Mouse (Mus musculus) gastrocnemius, postnatal 10 days (tissue): ENCODE measurements at regions not wholly inside any gene's neighbourhood (a gene's known extent, or its start where the extent isn't known, plus 50 kb on each side); places are given as distances from the start of the nearest gene placed in this dataset.

Source experiments
- DNase-seq: peaks from one replicate; pipeline ENCODE4 v3.0.0; 2021; ENCODE audit warnings: mixed read lengths

DNA sequence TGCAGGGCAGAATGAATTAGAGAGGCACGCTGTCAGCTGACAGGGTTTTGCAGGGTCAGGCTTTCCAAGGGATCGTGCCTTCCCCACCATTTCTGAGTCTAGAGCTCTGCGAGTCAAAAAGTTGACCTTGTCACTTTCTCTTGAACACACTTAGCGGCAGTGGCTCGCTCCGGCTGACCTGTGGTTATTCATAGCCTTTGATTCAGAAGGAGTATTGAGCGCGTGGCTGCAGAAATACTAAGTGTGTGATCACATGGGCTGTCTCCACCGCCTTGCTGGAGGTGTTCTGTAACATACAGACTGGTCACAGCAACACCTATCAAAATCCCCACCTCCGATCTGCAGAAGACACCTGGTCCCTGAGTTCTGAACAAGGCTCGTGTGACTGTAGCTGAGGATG, 252.9 kb downstream of the Uaca start:
- no peak for DNase-seq

DNA sequence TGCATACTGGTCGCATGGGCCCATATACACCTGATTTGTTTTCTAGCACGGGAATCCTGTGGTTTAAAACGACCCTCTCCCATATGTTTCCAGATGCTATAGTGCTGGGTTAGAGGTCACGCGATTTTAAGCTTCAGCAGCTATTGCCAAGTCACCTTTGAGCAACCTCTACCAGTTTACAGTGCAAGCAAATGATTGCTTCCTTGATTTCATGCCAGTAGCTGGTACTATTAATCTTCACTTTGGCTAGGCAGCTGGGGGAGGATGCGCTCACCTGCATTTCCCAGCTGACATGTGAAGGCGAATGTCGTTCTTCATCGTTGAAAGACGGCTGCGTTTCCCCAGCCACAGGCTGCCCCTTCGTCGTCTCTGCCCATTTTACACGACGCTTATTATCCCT, 254.2 kb downstream of the Uaca start:
- DNase-seq = no peak

DNA sequence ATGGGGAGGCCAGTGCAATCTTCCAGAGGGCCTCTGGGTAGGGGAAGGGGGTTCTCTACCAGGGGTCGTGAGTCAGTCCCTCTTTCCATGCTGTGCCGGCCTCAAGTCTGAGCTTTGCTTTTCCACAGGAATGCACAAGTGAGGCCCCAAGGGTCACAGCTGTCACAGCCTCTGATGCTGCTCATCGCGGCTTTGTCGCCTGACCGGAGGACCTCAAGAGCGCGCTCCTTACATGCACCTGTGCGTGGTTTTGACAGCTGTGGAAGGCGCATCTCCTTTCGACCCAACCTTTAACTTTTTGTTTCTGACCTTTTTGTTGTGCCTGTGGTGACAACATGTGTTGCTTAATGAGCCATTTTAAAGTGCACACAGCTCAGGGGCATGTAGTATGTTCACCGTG, 258.3 kb downstream of the Uaca start:
- DNase-seq = no peak

DNA sequence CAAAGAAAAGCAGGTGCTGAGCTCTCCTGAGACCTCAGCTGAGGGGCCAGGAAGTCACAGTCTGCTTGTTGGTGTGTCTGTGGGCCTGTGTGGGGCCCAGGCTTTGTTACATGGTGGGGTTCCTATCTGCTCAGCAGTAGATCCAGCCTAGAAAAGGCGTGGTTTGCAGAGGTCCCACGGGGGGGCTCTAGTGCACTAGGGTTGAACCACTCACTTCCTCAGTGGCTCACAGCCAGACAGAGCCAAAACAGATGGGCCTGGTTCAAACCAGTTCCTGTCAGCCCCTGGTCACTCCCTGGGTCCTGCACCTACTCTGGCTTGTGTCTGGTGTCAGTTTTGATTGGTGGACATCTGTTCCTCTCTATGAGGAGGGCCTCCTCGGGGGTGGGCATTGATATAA, 260.1 kb downstream of the Uaca start:
- peak; percentile 49 for DNase-seq

DNA sequence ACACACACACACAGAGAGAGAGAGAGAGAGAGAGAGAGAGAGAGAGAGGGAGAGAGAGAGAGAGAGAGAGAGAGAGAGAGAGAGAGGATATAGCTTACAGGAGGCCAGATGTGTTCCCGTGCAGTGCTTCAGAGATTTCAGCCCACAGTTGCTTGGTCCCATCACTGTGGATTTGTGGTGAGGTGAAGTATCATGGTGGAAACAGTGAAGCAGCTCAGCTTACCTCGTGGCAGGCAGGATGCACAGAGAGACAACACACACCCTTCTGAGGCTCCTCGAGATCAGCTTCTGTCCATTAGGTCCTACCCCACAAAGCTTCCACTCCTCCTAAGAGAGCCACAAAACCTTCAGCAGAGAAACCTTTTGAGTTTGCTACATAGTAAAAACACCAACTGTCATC, 261.1 kb downstream of the Uaca start:
- DNase-seq = no peak

DNA sequence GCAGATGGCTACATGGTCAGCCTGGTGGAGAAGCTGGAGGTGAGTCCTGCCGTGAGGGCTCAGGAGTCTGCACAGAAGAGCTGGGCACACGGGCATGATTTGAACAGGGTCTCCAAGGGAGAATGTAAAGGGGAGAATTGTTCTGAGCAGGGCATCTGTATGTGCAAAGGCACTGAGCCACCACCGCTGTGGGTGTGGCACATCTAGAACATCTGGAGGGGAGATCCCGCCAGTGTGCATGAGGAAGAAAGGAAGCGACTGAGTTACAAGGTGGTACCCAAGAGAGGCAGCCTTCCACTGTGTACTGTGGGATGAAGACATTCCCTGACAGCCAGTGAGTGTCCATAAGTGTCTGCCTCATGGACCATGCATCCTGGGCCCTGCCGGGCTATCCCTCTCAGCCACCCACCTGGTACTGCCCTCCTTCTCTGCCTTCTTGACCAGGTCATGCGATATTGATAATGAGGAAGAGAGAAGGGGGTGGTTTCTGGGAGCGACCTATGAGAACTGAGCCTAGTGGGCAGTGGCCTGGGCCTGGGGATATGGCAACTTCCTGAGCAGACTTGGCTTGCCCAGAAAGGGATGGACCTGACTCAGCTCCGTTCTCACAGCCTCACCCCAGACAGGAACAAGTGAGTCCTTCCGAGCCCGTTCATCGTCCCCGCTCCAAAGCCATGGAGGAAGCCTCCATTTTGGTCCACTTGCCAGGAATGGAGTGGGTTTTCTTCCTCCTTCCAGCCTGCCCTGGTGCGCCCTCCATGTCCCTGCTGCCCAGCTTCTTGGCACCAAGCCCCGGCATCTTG, 261.8 kb downstream of the Uaca start:
- DNase-seq = no peak

DNA sequence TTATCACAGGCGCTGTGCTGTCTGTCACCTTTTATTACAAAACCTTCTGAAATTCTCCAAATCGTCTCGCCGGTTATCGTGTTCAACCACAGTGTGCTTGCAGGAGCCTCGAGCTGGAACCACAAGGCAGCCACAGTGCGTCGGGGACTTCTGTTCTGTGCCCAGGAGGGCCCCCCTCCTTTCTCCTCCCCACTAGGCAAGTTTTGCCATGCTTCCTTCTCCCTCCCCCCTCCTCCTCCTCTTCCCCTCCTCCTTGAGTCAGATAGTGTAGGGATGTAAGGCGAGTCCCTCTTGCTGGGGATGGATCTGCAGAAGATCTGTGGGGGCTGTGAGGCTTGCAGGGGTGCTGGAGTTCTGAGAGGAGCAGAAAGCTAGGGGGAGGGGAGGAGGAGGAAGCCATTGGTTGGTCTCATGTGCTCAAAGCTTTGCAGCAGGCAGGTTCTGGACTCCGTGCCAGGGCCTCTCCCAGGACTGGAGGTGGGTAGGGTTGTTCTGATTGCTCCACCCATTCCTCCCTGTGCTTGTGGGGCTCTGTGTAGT, 262.5 kb downstream of the Uaca start:
- no peak for DNase-seq

DNA sequence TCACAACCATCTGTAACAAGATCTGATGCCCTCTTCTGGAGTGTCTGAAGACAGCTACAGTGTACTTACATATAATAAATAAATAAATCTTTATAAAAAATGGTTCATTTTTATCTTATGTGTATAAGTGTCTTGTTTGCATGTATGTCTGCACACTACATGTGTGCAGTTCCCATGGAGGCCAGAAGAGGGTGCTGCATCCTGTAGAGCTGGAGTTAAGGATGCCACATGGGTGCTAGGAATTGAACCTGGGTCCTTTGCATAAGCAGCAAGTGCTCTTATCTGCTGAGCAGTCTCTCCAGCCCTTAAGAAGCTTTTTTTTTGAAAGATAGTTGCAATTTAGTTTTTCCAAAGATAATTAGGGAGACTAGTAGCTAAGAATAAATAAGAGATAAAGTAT, 264.9 kb downstream of the Uaca start:
- DNase-seq = no peak

DNA sequence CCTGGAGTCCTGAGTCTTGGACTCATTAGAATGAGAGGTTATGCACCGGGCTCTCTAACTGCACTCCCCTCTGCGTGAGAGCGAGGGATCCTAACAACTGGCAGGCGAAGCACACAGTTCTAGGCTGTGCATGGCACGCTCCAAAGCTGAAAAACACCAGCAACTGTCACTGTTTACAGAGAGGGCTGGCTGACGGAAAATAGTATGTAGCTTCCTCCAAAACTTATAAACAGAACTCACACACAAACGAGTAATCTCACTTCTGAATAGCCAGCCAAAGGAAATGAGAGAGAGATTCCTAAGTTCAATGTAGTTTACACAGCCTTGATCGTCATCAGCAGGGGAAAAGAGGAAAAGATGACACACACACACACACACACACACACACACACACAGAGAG, 266.6 kb downstream of the Uaca start:
- no peak for DNase-seq

DNA sequence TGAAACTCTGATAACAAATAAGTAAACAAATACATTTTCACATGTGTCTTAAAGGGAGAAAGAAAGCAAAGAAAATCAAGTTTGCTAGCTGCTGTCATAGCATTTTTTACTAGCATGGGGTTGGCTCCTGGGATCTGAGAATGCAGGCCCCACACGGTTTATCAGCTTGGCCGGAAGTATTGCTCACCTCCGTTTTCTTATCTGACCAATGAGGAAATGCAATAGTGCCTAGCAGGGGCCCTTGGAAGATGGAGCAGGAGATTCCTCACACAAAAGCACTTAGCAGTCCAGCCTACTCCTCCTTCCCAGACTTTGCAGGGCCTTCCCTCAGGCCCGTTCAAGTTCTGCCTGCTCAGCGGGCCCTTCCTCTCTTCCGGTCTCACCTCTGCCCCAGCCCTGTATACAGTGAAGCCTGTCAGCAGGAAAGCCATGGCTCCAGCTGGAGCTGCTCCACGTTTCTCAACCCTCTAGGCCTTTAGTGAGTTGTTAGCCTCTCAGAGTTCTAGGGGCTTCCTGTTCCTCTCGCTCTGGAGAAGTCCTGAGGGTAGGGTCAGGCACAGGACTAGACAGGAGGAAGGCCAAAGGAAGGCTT, 270.5 kb downstream of the Uaca start:
- DNase-seq = no peak

DNA sequence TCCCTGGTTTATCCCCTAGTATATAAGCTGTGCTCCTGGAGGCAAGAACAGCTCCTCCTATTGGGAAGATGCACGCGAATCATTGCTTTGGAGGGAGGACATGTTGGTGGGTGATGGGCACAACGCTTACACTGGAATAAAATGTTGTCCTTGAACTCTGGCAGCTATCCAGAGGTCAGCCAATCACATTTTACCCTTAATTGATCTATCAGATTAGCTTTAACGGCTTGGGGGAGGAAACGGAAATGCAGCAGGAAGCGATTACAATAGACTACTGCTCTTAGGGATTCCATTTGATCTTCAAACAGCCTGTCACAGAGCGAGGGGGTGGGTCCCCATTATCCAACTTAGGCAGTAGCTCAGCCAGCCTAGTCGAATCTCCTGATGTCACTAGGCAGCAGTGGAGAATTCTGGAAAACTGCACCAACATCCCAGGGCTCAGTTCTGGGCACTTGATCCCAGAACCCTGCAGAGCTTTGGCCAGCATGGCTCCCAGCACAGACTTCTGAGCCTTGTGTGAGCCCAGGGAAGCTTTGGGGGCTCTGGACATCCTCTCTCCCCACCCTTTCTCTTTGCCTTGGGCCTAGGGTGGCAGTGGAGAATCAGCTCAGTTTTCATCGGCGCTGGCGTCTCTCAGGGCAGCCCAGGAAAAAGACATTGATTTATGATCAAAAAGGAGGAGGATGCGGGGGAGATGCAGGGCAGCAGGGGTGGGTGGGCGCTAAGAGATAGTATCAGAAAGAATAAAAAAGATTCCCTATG, 275.4 kb downstream of the Uaca start:
- DNase-seq = no peak

DNA sequence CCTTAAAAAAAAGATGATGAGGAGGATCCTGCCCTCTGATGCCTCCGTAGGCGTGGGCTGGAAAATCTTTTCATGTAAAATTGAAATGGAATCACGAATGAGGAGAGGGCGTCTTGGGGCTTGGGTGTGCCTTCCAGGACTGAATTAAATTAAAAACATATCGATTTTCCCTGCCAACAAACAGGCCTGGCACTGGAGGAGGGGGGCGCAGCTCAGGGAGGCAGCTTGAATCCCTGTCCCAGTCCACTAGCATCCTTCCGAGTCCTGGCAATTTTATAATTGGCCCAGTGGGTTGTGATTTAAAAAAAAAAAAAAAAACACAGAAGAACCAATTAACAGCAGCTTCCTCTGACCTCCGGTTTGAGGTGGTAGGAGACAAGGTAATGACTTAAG, 276.0 kb downstream of the Uaca start:
- no peak for DNase-seq

DNA sequence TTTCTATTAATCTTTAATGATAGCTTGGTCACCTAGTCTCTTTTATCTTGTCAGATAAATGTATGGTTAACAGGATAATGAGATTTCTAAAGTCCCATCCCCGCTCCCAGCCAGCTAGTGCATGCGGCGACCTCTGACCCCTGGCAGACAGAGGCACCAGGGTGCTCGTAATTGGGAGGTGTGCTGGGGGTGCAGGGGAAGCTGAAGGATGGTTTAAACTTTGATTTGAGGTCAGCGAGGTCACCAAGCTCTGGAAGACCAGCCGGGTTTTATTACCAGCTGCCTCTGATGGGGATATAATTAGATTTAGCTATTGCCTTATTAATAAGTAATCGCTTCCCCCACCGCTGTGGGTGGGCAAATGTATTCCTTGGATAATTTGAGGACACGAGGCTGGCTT, 276.5 kb downstream of the Uaca start:
- DNase-seq = no peak

DNA sequence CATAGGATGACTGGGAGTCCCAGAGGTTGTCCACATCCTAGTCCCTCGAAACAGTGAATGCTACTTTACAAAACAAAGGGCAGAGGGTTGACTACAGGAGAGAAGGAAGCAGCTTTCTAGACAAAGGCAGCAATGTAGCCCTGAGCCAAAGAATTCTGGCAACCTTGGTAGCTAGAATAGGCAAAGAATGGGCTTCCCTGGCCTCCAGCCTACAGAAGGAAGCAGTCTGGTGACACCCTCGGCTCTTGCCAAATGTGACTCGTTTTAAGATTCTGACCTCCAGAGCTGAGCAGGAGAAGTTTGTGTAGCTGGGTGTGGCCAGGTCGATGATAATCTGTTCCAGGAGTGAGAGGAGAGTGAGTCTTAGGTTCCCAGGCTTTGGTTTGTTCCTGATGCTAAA, 279.1 kb downstream of the Uaca start:
- no peak for DNase-seq

DNA sequence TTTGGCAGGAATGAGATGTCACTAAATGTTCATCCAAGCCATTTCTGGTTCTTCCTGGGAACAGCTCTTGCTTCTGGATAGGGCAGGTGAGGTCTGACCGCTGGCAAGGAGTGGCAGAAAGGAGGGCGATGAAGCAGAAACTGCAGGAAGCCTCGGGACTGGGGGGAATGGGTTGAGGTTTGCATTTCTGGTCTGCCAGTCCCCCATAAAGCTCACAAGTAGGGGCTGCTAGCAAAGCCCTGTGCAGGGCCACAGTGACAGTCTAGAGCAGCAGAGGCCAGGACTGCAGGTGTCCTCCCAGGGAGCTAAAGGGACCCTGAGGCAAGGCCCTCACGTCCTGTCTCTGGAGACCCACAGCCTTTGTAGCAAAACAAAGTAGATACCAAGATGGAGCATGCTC, 280.7 kb downstream of the Uaca start:
- DNase-seq = no peak

DNA sequence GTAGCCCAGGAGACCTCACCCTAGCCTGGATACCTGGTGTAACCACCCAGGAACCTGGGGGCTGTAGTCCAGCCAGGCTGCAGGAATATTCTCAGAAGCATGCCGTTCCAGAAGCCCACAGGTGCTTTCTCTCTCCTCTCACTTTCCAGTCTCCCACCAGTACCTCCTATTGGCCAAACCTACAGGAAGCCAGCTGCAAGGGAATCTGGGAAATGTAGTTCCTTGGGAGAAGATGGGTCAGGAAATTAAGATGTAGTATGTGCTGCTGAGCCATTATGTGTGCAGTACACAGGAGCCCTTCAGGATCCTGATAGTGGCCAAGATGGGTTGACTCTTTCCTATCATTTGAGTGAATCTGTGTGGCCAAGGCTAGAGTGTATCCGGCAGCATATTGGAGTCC, 282.8 kb downstream of the Uaca start:
- DNase-seq = no peak

DNA sequence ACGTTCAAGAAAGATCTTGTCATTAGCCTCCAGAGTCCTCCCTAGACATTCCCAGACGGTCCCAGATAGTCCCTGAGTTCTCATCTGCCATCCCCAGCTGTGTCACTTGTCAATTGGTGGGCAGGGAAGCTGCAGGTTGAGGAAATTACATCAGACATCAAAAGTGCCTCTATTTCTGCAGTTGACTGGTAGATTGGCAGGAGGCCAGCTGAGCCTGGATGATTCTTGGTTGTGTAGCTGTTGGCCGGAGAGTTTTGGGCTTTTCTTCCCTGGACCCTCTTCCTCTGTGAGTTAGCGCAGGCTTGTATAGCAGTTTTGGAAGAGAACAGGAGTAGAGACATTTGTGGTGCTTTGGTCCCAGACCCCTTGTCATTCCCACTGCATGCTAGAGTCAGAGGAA, 283.5 kb downstream of the Uaca start:
- DNase-seq = no peak

DNA sequence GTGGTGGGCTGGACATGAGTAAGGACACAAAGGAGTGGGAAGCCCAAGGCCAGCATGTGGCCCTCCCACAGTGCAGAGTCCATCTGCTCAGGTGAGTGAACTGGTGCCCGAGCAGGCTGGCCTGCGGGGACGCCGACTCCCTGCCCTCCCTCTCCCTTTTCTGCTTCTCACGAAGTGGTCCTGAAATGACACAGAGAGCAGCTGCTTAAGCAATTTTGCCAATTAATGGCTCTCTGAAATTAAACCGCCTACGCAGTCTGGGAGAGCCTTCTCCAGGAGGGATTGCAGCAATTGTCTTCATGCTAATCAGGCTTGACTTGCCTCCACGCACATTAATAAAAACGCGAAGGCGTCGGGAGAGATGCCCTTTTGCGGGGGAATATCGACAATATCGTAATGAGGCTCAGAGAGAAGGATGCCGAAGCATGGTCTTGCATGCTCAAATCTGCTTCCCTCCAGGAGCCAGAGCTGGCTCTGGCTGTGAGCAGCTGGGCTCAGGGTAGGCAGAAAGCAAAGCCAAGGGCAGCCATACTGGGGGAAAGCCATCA, 287.2 kb downstream of the Uaca start:
- no peak for DNase-seq

DNA sequence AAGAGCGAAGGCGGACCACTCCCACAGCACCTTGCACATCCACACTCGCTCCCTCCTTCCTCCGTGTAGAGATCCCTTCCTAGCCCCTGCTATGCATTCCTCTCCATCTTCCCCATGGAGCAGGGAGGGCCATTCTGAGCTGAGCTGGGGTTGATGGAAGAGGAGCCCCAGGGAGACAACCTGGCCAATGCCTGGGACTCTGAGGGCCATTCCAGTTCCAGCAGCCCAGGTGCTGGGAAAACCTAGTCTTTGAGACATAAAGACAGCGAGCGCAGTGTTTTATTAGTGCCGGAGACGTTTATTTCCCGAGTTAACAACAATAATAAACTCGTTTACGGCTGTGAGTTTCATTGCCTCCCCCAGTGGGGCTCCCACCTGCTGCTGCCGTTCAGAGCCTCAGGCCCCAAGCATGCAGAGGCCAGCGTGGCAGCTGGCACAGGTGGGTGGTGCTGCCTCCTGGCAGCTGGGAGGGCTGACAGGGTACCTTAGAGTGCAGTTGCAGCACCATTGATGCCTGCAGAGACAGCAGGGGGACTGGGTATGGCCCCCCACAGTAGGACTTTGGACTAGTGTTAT, 287.4 kb upstream of the Tle3 start:
- no peak for DNase-seq

DNA sequence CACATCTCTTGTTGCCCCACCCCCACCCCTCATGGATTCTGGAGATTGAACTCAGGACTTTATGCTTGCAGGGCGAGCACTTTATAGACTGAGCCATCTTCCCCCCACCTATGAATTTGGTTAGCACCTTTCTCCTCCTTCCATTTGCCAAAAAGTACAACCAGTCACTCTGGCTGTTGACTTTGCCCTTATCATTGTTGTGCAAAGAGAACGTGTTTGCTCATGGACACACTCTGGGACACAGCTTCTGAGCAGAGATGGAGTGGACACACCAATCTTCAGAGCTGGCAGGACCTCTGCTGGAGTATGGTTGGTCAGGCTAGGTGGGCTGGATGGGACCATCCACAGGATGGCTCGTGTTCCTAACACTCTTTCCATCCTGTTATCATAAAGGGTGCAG, 285.1 kb upstream of the Tle3 start:
- DNase-seq = no peak

DNA sequence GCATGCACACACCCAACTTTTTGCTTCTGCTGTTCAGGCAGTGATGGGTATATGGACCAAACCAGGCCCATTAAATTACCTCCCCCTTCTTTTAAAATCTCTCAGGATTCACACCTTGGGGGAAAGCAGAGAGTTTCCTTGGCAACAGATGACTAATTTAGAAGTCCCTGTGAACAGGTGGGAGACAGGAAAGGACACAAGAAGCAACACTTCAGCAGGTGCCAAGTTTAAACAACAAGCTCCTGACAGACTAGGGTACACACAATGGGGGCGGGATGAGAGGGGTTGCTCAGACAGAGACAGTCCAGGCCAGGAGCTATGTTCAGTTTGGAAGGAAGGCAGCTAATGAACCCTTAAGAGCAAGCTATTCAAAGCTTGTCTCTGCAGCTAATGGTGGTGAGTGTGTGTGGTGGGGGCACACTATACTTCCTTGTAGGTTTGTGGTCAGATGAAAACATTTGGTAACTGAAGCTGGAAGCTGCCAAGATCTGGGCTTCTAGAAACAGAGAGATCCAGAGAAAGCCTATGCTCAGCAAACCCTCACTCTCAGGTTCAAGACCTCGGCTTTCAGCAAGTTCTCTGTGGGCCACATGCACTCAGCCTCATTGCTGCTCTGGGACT, 283.0 kb upstream of the Tle3 start:
- no peak for DNase-seq

DNA sequence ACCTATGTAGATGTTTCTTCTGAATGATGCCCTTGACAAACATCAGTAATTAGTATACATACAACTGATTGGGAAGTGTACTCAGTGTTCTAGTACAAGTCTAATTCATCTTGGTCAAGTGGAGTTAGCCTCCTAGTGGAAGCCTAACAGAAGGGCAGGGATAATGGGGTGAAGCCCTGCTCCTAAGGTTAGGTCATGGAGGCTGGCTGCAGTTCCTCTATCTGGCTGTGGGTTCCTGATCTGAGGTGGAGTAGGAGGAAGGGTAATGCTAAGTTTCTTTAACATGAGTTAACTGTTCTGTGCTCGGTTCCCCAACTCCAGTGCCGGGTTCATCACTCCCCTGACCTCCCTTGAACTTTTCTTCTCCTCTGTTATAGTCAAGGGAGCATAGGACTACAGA, 281.1 kb upstream of the Tle3 start:
- no peak for DNase-seq
